Mouse (Mus musculus): ENCODE results near the gene Dhx40. TPM values are rescaled to one million over a fixed set of nuclear protein-coding genes. Genes with fewer than 3 reads are reported as not detected.
"Not testable (repeated sequence)": the region's sequence is repeated elsewhere in the genome, so short reads cannot be mapped to it uniquely, and the experiment has no call there.

Gene Dhx40
- polyA plus RNA-seq, 1 experiment from 2014 or later = 34.1 TPM

DNA sequence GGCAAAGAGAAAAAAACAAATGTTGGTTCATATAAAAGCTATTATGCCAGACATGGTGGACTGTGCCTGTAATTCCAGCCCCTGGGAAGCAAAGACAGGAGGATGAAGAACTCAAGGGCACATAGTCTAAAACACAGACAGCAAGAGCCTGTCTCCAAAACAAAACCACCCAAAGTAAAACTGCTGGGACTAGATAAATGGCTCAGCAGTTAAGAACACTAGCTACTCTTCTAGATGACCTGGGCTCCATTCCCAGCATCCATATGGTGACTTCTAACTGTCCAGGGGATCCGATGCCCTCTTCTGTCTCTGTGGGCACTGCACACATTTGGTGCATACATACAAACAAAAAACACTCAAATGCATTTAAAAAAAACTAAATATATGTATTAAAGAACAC is 56.5 kb downstream of the Dhx40 start:
- Histone ChIP-seq H3K9me3 (replicated peaks; ENCODE audit: control insufficient read depth, low read length) (no peaks in the 10 kb centered on the region), H3K4me3 (ENCODE audit: low read depth, low read length) (no peak overlapping the region), H3K4me2 (ENCODE audit: low read length) (no peak overlapping the region), H3K9ac (ENCODE audit: low read length) (no peak overlapping the region), H3K27me3 (replicated peaks; ENCODE audit: control insufficient read depth, insufficient read depth, low read length) (no peaks in the 10 kb centered on the region), H3K36me3 (ENCODE audit: control insufficient read depth, insufficient read depth, low read length) (no peaks in the 10 kb centered on the region), H3K27ac (ENCODE audit: low read depth, low read length) (no peak overlapping the region), H3K4me1 (ENCODE audit: control insufficient read depth, insufficient read depth, low read length) (peaks cover 12% of the 10 kb centered on the region)
- WGBS = 100% methylated on average over 1 of the region's 1 CpGs
- DNase-seq (ENCODE audit: low spot score) = no peak
- no peak for ATAC-seq

DNA sequence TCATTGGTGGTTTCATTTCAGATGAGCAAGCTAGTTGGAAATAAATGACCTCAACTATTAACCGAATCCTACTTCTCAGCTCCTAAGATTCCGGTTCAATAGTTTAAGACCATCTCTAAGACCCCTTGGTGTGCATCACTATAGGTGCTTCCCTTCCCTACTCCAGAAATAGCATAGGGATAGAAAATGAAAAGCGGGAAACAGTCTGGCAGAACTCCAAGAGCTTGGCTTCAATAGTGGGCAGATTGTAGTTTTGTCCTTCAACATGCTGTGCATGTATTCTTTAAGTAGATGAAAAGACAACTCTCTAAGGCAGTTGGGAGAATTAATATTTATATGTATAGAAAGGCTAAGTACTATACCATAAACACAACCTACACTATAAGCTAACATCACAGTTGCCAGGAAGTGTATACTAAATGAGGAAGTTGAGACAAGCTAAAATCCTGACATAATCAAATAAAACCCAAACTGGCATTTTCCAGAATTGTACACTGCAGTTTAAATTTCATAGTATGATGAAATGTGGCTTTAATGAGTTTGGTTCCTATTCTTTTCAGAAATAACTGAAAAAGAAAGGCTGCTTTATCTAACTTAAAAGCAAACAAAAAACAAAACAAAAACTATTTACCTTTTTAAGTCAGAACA is 57.6 kb downstream of the Dhx40 start:
- Histone ChIP-seq H3K4me2 (ENCODE audit: low read length) (no peak overlapping the region), H3K9ac (ENCODE audit: low read length) (no peak overlapping the region), H3K36me3 (ENCODE audit: control insufficient read depth, insufficient read depth, low read length) (no peaks in the 10 kb centered on the region), H3K9me3 (replicated peaks; ENCODE audit: control insufficient read depth, low read length) (no peaks in the 10 kb centered on the region), H3K4me3 (ENCODE audit: low read depth, low read length) (no peak overlapping the region), H3K4me1 (ENCODE audit: control insufficient read depth, insufficient read depth, low read length) (peaks cover 5% of the 10 kb centered on the region), H3K27me3 (replicated peaks; ENCODE audit: control insufficient read depth, insufficient read depth, low read length) (no peaks in the 10 kb centered on the region), H3K27ac (ENCODE audit: low read depth, low read length) (no peak overlapping the region)
- ATAC-seq (no peak), DNase-seq (ENCODE audit: low spot score) (peak; percentile 23)
- WGBS = 33% methylated on average over 3 of the region's 3 CpGs

DNA sequence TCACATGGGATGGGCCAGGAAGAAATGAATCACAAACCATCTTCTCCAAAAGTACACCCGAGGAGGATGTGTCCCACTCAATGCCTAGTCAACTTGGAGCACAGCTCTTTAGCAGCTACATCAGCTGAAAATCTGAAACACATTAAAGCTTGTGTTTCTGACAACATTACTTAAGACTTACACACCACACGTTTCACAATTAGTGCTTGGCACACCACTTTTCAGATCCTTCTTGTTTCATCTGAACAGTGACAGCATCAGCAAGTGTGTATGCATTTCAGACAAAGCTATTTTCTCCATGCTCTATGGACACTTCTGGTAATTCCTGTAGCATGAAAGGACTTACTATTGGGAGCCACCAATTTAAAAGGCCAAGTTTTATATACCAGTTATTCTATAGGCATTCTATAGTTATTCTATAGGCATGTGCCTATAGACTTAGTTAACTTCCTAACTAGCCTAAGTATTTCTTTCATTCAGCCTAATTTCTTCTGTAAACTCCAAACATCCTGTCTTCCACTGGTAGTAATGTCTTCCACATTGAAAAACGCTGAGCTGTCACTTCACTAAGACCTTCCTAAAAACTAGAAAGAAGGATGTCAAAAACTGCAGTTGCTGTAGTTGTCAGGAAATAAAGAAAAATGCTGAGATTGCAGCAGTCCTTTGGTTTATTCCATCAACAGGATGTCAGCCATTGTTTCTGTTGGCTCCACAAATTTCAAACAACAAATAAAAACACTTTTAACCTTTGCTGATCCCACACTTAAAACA is 61.7 kb downstream of the Dhx40 start:
- H3K4me3 ChIP-seq (ENCODE audit: low read depth, low read length) = no peak overlapping the region
- H3K27ac ChIP-seq (ENCODE audit: low read depth, low read length) = no peak overlapping the region
- H3K4me2 ChIP-seq (ENCODE audit: low read length) = no peak overlapping the region
- no peak overlapping the region for H3K9ac ChIP-seq (ENCODE audit: low read length)
- H3K9me3 ChIP-seq (replicated peaks; ENCODE audit: control insufficient read depth, low read length) = no peaks in the 10 kb centered on the region
- H3K4me1 ChIP-seq (ENCODE audit: control insufficient read depth, insufficient read depth, low read length) = peaks cover 5% of the 10 kb centered on the region
- ATAC-seq = no peak
- H3K36me3 ChIP-seq (ENCODE audit: control insufficient read depth, insufficient read depth, low read length) = no peaks in the 10 kb centered on the region
- DNase-seq (ENCODE audit: low spot score) = no peak
- H3K27me3 ChIP-seq (replicated peaks; ENCODE audit: control insufficient read depth, insufficient read depth, low read length) = no peaks in the 10 kb centered on the region
- 79% methylated on average over 3 of the region's 3 CpGs for WGBS

DNA sequence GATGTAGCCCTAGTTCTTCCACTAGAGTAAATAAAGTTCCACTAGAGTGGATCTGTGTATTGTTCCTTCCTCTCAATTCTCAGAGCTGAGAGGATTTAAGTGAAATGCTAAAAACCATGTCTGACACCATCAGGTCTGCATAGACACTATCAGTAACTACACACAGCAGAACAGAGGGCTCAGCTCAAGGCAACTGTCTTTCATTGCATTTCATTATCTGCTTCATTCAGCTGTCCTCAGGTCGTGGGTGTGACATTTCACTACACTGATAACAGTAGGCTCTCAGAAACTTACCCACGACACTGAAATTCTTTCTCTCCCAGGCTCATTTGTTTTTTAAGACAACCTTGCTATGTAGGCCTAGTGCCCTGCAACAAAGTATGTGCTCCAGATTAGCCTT is 64.9 kb downstream of the Dhx40 start:
- H3K9ac ChIP-seq (ENCODE audit: low read length) = no peak overlapping the region
- H3K4me2 ChIP-seq (ENCODE audit: low read length) = no peak overlapping the region
- ATAC-seq = no peak
- H3K9me3 ChIP-seq (replicated peaks; ENCODE audit: control insufficient read depth, low read length) = no peaks in the 10 kb centered on the region
- WGBS = 73% methylated on average over 2 of the region's 2 CpGs
- H3K4me1 ChIP-seq (ENCODE audit: control insufficient read depth, insufficient read depth, low read length) = no peaks in the 10 kb centered on the region
- no peaks in the 10 kb centered on the region for H3K36me3 ChIP-seq (ENCODE audit: control insufficient read depth, insufficient read depth, low read length)
- no peaks in the 10 kb centered on the region for H3K27me3 ChIP-seq (replicated peaks; ENCODE audit: control insufficient read depth, insufficient read depth, low read length)
- no peak for DNase-seq (ENCODE audit: low spot score)
- H3K4me3 ChIP-seq (ENCODE audit: low read depth, low read length) = no peak overlapping the region
- no peak overlapping the region for H3K27ac ChIP-seq (ENCODE audit: low read depth, low read length)

DNA sequence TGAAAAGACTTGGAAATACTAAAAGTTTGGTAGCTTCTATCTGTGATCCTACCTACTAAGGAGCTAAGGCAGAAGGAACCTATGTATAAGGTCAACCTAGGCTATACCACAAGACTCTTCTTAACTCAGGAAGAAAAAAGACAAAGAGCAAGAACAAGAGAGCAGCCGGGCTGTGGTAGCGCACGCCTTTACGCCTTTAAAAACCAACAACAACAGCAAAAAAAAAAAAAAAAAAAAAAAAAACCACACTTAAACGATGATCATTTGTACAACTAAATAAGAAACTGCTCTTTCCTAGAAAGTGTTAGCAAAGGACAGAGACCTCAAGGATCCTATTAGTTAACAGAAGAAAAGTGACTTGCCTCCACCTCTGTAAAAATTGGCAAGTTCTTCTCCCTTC is 66.0 kb downstream of the Dhx40 start:
- WGBS = 98% methylated on average over 5 of the region's 5 CpGs
- DNase-seq (ENCODE audit: low spot score) = no peak
- no peaks in the 10 kb centered on the region for H3K9me3 ChIP-seq (replicated peaks; ENCODE audit: control insufficient read depth, low read length)

DNA sequence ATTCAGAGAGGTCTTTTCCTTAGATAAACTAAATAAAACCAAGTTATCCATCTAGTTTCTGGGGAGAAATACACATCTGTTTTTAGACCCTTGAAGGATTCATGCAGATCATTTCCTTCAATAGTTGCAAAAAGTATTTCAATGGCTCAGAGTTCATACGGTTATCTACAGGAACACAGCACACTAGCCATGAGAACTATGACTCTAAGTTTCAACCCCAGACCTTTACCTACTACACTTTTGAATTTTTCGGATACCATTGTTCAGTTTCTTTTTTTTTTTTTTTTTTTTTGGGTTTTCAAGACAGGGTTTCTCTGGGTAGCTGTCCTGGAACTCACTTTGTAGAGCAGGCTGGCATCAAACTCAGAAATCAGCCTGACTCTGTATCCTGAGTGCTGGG is 68.1 kb downstream of the Dhx40 start:
- Histone ChIP-seq H3K4me2 (ENCODE audit: low read length) (no peak overlapping the region), H3K27me3 (replicated peaks; ENCODE audit: control insufficient read depth, insufficient read depth, low read length) (no peaks in the 10 kb centered on the region), H3K4me3 (ENCODE audit: low read depth, low read length) (no peak overlapping the region), H3K4me1 (ENCODE audit: control insufficient read depth, insufficient read depth, low read length) (no peaks in the 10 kb centered on the region), H3K36me3 (ENCODE audit: control insufficient read depth, insufficient read depth, low read length) (peaks cover 13% of the 10 kb centered on the region; the same call in 1 of the 2 replicates), H3K9ac (ENCODE audit: low read length) (no peak overlapping the region), H3K9me3 (replicated peaks; ENCODE audit: control insufficient read depth, low read length) (no peaks in the 10 kb centered on the region), H3K27ac (ENCODE audit: low read depth, low read length) (no peak overlapping the region)
- ATAC-seq = no peak
- 96% methylated on average over 2 of the region's 2 CpGs for WGBS
- no peak for DNase-seq (ENCODE audit: low spot score)

More for the DNA sequence above, 66.0 kb downstream of the Dhx40 start:
- H3K4me1 ChIP-seq (ENCODE audit: control insufficient read depth, insufficient read depth, low read length) = no peaks in the 10 kb centered on the region
- H3K36me3 ChIP-seq (ENCODE audit: control insufficient read depth, insufficient read depth, low read length) = no peaks in the 10 kb centered on the region
- no peaks in the 10 kb centered on the region for H3K27me3 ChIP-seq (replicated peaks; ENCODE audit: control insufficient read depth, insufficient read depth, low read length)
- ATAC-seq = no peak
- H3K27ac ChIP-seq (ENCODE audit: low read depth, low read length) = no peak overlapping the region
- H3K4me3 ChIP-seq (ENCODE audit: low read depth, low read length) = no peak overlapping the region
- no peak overlapping the region for H3K4me2 ChIP-seq (ENCODE audit: low read length)
- H3K9ac ChIP-seq (ENCODE audit: low read length) = no peak overlapping the region

DNA sequence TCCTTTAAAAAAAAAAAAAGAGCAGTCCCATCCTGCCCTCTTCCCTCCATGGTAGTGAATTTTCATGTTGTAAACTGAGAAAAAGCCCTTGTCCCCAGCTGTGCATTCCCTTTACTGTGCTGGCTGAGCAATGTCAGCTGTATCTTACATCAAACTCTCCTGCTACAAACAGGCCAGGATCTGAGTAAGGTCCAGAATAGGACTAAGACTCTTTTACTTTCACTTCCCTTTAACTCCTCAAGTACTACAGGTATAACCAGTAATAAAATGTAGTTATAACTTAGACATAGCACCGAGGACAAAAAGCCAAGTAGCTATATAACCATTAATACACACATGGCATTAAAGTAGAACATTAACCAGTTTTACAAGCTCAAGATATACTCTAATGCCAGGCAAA is 68.6 kb downstream of the Dhx40 start:
- no peak overlapping the region for H3K9ac ChIP-seq (ENCODE audit: low read length)
- H3K4me2 ChIP-seq (ENCODE audit: low read length) = no peak overlapping the region
- H3K9me3 ChIP-seq (replicated peaks; ENCODE audit: control insufficient read depth, low read length) = no peaks in the 10 kb centered on the region
- H3K4me3 ChIP-seq (ENCODE audit: low read depth, low read length) = no peak overlapping the region
- ATAC-seq (no peak), DNase-seq (ENCODE audit: low spot score) (no peak)
- H3K4me1 ChIP-seq (ENCODE audit: control insufficient read depth, insufficient read depth, low read length) = no peaks in the 10 kb centered on the region
- no peak overlapping the region for H3K27ac ChIP-seq (ENCODE audit: low read depth, low read length)
- 100% methylated on average over 1 of the region's 1 CpGs for WGBS
- H3K36me3 ChIP-seq (ENCODE audit: control insufficient read depth, insufficient read depth, low read length) = peaks cover 17% of the 10 kb centered on the region; the same call in 1 of the 2 replicates
- H3K27me3 ChIP-seq (replicated peaks; ENCODE audit: control insufficient read depth, insufficient read depth, low read length) = no peaks in the 10 kb centered on the region

DNA sequence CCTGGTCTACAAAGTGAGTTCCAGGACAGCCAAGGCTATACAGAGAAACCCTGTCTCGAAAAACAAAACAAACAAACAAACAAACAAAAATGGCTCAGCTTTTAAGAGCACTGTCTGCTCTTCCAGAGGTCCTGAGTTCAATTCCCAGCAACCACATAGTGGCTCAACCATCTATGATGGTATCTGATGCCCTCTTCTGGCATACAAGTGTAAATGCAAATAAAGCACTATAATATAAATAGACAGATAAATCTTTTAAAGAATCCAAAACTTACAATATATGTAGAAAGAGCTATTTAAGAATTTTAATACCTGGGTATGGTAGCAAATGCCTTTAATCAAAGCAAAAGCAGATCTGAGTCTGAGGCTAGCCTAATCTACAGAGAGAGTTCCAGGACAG is 69.2 kb downstream of the Dhx40 start:
- WGBS = 95% methylated on average over 1 of the region's 1 CpGs
- H3K9me3 ChIP-seq (replicated peaks; ENCODE audit: control insufficient read depth, low read length); DNase-seq (ENCODE audit: low spot score); H3K9ac ChIP-seq (ENCODE audit: low read length); H3K4me3 ChIP-seq (ENCODE audit: low read depth, low read length); H3K4me1 ChIP-seq (ENCODE audit: control insufficient read depth, insufficient read depth, low read length); H3K27me3 ChIP-seq (replicated peaks; ENCODE audit: control insufficient read depth, insufficient read depth, low read length); H3K27ac ChIP-seq (ENCODE audit: low read depth, low read length); ATAC-seq; H3K4me2 ChIP-seq (ENCODE audit: low read length): not testable (repeated sequence)
- peaks cover 17% of the 10 kb centered on the region; the same call in 1 of the 2 replicates for H3K36me3 ChIP-seq (ENCODE audit: control insufficient read depth, insufficient read depth, low read length)

DNA sequence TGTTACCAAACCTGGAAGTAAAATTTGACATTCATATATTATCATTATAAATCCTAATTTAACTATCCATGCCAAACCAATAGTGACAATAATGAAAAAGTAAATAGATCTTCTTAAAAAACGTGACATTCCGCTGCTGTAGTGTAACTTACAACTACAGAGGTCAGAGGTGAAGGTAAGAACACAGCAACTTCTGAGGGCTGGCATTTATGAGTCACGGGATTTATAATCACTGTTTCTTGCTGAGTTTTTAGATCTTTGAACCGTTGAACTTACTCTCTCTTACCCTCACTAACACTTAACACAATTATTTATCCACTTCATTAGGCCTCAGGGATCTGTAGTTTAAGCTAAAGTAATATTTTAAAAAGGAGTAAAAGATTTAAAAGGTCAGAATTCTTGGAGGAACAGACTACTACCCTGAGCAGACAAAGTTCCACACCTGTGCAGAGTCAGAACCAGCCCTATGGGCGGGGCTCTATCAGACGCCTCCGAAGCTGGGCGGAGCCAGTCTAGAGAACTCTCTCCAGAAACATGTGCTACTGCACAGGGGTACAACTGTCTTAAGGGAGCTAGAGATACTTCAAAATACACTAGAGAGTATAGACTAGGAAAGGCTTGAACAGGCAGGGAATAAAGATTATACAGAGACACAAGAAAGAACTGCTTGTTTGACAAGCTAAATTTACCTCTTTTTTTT is 70.1 kb downstream of the Dhx40 start:
- H3K27ac ChIP-seq (ENCODE audit: low read depth, low read length) = no peak overlapping the region
- WGBS = 85% methylated on average over 8 of the region's 8 CpGs
- no peaks in the 10 kb centered on the region for H3K9me3 ChIP-seq (replicated peaks; ENCODE audit: control insufficient read depth, low read length)
- no peaks in the 10 kb centered on the region for H3K4me1 ChIP-seq (ENCODE audit: control insufficient read depth, insufficient read depth, low read length)
- H3K9ac ChIP-seq (ENCODE audit: low read length) = no peak overlapping the region
- DNase-seq (ENCODE audit: low spot score) (no peak), ATAC-seq (no peak)
- peaks cover 17% of the 10 kb centered on the region; the same call in 1 of the 2 replicates for H3K36me3 ChIP-seq (ENCODE audit: control insufficient read depth, insufficient read depth, low read length)
- H3K27me3 ChIP-seq (replicated peaks; ENCODE audit: control insufficient read depth, insufficient read depth, low read length) = no peaks in the 10 kb centered on the region
- no peak overlapping the region for H3K4me3 ChIP-seq (ENCODE audit: low read depth, low read length)
- H3K4me2 ChIP-seq (ENCODE audit: low read length) = no peak overlapping the region

All from forebrain, embryonic 14.5 days (tissue).